Mouse (Mus musculus): Measurements from ENCODE around the gene 1700025F22Rik.
"Not testable (repeated sequence)": the region's sequence is repeated elsewhere in the genome, so short reads cannot be mapped to it uniquely, and the experiment has no call there.

The 1700025F22Rik gene

GRCm38 (mm10) chr19:11165172-11165571 lies at the start of gene 1700025F22Rik:
1700025F22Rik (minus strand) TSS chr19:11165320.
- Histone ChIP-seq H3K36me3 (ENCODE audit: insufficient read depth, low read length) (no peaks in the 10 kb centered on the region), H3K9me3 (ENCODE audit: low read length) (no peaks in the 10 kb centered on the region), H3K27me3 (ENCODE audit: insufficient read depth, low read length) (no peaks in the 10 kb centered on the region), H3K4me3 (replicated peaks; ENCODE audit: low read length) (no peak within 1 kb of the TSS), H3K4me1 (replicated peaks; ENCODE audit: low read depth, low read length) (no peaks in the 10 kb centered on the region)
- TF ChIP-seq POU5F1 (IDR thresholded peaks at IDR 0.05; ENCODE audit: borderline replicate concordance, low read length) = no peak
- no peak for TF ChIP-seq NANOG (IDR thresholded peaks at IDR 0.05; ENCODE audit: borderline replicate concordance, low read length)
- peak; percentile 63 for TF ChIP-seq CTCF (conservative IDR thresholded peaks at IDR 0.05; ENCODE audit: low read length)

GRCm38 (mm10) chr19:11196546-11196945 lies 31.4 kb upstream of the 1700025F22Rik start, which contains the start of gene Ms4a13:
Ms4a13 (minus strand) TSS chr19:11196737.
- H3K4me3 ChIP-seq (replicated peaks; ENCODE audit: low read length) = no peak within 1 kb of the TSS
- no peaks in the 10 kb centered on the region for H3K27me3 ChIP-seq (ENCODE audit: insufficient read depth, low read length)
- H3K4me1 ChIP-seq (replicated peaks; ENCODE audit: low read depth, low read length) = peaks cover 12% of the 10 kb centered on the region
- TF ChIP-seq POU5F1 (IDR thresholded peaks at IDR 0.05; ENCODE audit: borderline replicate concordance, low read length) = no peak
- no peak for TF ChIP-seq NANOG (IDR thresholded peaks at IDR 0.05; ENCODE audit: borderline replicate concordance, low read length)
- TF ChIP-seq CTCF (conservative IDR thresholded peaks at IDR 0.05; ENCODE audit: low read length) = no peak
- H3K9me3 ChIP-seq (ENCODE audit: low read length) = no peaks in the 10 kb centered on the region
- H3K36me3 ChIP-seq (ENCODE audit: insufficient read depth, low read length) = no peaks in the 10 kb centered on the region

- H3K4me3 ChIP-seq (replicated peaks; ENCODE audit: low read length) = no peak overlapping the region
- no peaks in the 10 kb centered on the region for H3K27me3 ChIP-seq (ENCODE audit: insufficient read depth, low read length)
- no peaks in the 10 kb centered on the region for H3K36me3 ChIP-seq (ENCODE audit: insufficient read depth, low read length)
- H3K9me3 ChIP-seq (ENCODE audit: low read length) = no peaks in the 10 kb centered on the region
- peaks cover 12% of the 10 kb centered on the region for H3K4me1 ChIP-seq (replicated peaks; ENCODE audit: low read depth, low read length)
- TF ChIP-seq CTCF (conservative IDR thresholded peaks at IDR 0.05; ENCODE audit: low read length) (no peak), NANOG (IDR thresholded peaks at IDR 0.05; ENCODE audit: borderline replicate concordance, low read length) (no peak), POU5F1 (IDR thresholded peaks at IDR 0.05; ENCODE audit: borderline replicate concordance, low read length) (no peak)
Observed at GRCm38 (mm10) chr19:11192552-11192951, 27.4 kb upstream of the 1700025F22Rik start.

DNA sequence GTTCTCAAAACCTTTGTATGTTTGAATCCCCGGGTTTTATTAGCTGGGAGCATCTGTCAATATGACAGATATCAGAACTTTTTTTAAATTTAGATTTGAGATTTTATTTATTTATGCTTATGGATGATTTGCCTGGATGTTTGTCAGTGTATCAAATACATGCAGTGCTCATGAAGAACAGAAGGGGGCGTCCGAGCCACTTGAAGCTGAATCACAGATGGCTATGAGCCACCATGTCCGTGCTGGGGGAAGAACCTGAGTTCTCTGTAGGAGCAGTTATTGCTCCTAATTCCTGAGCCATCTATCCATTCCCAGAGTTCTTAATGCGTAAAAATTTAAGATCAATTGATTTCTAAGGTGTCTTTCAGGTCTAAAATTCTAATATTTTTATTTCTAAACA lies 19.0 kb upstream of the 1700025F22Rik start:
- no peak for TF ChIP-seq POU5F1 (IDR thresholded peaks at IDR 0.05; ENCODE audit: borderline replicate concordance, low read length)
- TF ChIP-seq CTCF (conservative IDR thresholded peaks at IDR 0.05; ENCODE audit: low read length) = peak; percentile 67
- Histone ChIP-seq H3K4me1 (replicated peaks; ENCODE audit: low read depth, low read length) (no peaks in the 10 kb centered on the region), H3K27me3 (ENCODE audit: insufficient read depth, low read length) (no peaks in the 10 kb centered on the region), H3K36me3 (ENCODE audit: insufficient read depth, low read length) (no peaks in the 10 kb centered on the region), H3K9me3 (ENCODE audit: low read length) (no peaks in the 10 kb centered on the region), H3K4me3 (replicated peaks; ENCODE audit: low read length) (no peak overlapping the region)

DNA sequence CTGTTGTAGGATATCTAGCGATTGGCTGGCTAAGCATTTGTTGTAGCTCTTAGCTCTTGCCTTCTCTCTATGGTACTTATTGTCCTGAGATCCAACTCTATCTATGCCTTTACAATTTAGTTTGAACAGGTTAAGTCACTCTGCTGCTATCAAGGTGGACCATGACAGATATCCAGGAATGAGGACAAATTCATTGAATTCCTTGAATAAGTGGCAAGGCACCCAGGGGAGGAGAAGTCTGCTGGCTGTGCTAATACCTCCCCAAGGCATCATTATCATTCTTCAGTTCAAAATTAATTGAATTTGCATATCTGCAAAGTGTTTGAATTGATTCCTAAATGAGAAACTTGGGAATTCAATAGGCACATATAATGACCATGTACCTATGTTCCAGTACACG lies 12.3 kb upstream of the 1700025F22Rik start:
- no peaks in the 10 kb centered on the region for H3K9me3 ChIP-seq (ENCODE audit: low read length)
- no peaks in the 10 kb centered on the region for H3K4me1 ChIP-seq (replicated peaks; ENCODE audit: low read depth, low read length)
- H3K36me3 ChIP-seq (ENCODE audit: insufficient read depth, low read length) = no peaks in the 10 kb centered on the region
- TF ChIP-seq NANOG (IDR thresholded peaks at IDR 0.05; ENCODE audit: borderline replicate concordance, low read length) (no peak), CTCF (conservative IDR thresholded peaks at IDR 0.05; ENCODE audit: low read length) (no peak), POU5F1 (IDR thresholded peaks at IDR 0.05; ENCODE audit: borderline replicate concordance, low read length) (no peak)
- no peaks in the 10 kb centered on the region for H3K27me3 ChIP-seq (ENCODE audit: insufficient read depth, low read length)
- no peak overlapping the region for H3K4me3 ChIP-seq (replicated peaks; ENCODE audit: low read length)

GRCm38 (mm10) chr19:11157890-11158289 lies 7.2 kb downstream of the 1700025F22Rik start:
- not testable (repeated sequence) for H3K9me3 ChIP-seq (ENCODE audit: low read length); H3K36me3 ChIP-seq (ENCODE audit: insufficient read depth, low read length); H3K4me1 ChIP-seq (replicated peaks; ENCODE audit: low read depth, low read length); H3K4me3 ChIP-seq (replicated peaks; ENCODE audit: low read length); H3K27me3 ChIP-seq (ENCODE audit: insufficient read depth, low read length)

DNA sequence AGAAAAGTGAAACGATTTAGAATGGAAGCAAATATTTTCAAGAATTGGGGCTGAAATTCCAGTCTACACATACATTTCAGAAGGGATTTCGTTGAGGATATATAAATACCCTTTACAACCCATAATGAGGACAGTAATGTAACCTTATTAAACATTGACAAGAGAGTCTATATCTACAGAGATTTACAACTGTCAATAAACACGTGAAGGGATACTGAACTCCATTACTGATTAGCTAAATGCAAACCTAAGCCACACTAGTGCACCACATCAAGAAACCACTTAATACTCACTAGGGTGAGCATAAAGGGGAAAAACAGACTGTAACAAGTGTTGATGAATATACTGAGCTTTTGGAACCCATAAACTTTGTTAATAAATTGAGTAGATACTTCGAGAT lies 29.8 kb downstream of the 1700025F22Rik start:
- Histone ChIP-seq H3K4me1 (replicated peaks; ENCODE audit: low read depth, low read length) (no peaks in the 10 kb centered on the region), H3K36me3 (ENCODE audit: insufficient read depth, low read length) (no peaks in the 10 kb centered on the region), H3K27me3 (ENCODE audit: insufficient read depth, low read length) (no peaks in the 10 kb centered on the region), H3K9me3 (ENCODE audit: low read length) (no peaks in the 10 kb centered on the region), H3K4me3 (replicated peaks; ENCODE audit: low read length) (no peak overlapping the region)
- no peak for TF ChIP-seq NANOG (IDR thresholded peaks at IDR 0.05; ENCODE audit: borderline replicate concordance, low read length)
- no peak for TF ChIP-seq POU5F1 (IDR thresholded peaks at IDR 0.05; ENCODE audit: borderline replicate concordance, low read length)
- TF ChIP-seq CTCF (conservative IDR thresholded peaks at IDR 0.05; ENCODE audit: low read length) = no peak

- Histone ChIP-seq H3K9me3 (ENCODE audit: low read length) (no peaks in the 10 kb centered on the region), H3K36me3 (ENCODE audit: insufficient read depth, low read length) (no peaks in the 10 kb centered on the region), H3K27me3 (ENCODE audit: insufficient read depth, low read length) (no peaks in the 10 kb centered on the region), H3K4me3 (replicated peaks; ENCODE audit: low read length) (no peak overlapping the region), H3K4me1 (replicated peaks; ENCODE audit: low read depth, low read length) (no peaks in the 10 kb centered on the region)
- TF ChIP-seq NANOG (IDR thresholded peaks at IDR 0.05; ENCODE audit: borderline replicate concordance, low read length) = no peak
- no peak for TF ChIP-seq CTCF (conservative IDR thresholded peaks at IDR 0.05; ENCODE audit: low read length)
- no peak for TF ChIP-seq POU5F1 (IDR thresholded peaks at IDR 0.05; ENCODE audit: borderline replicate concordance, low read length)
Observed at GRCm38 (mm10) chr19:11134852-11135251, 30.3 kb downstream of the 1700025F22Rik start.

DNA sequence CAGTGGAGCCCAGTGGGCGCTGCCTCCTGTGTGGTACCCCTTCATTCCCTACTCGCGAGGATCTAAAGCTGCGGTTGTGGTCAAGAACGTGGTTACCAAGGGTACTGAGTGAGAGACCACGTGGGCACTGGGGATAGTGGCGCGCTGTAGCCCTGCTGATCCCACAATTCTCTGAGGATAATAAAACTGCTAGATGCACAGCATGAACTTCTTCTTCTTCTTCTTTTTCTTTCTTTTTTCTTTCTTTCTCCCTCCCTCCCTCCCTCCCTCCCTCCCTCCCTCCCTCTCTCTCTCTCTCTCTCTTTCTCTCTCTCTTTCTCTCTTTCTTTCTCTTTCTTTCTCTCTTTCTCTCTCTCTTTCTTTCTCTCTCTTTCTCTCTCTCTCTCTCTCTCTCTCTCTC lies 34.3 kb downstream of the 1700025F22Rik start, which contains the start of gene 1700017D01Rik:
Gene 1700017D01Rik, minus strand, starts transcription at position 101 of the 400 bp plus-strand sequence.
- not testable (repeated sequence) for H3K4me1 ChIP-seq (replicated peaks; ENCODE audit: low read depth, low read length); H3K9me3 ChIP-seq (ENCODE audit: low read length); H3K36me3 ChIP-seq (ENCODE audit: insufficient read depth, low read length); H3K4me3 ChIP-seq (replicated peaks; ENCODE audit: low read length); H3K27me3 ChIP-seq (ENCODE audit: insufficient read depth, low read length)

All from E14TG2a.4 (cell line).